Mouse (Mus musculus) liver, postnatal 0 days (tissue): ENCODE data around the gene Gabpb2.

ENCODE experiments used
- CTCF ChIP-seq: sonication (generic); IDR thresholded peaks from 2 replicates; pipeline ENCODE4 v1.5.1; 2016; ENCODE audit warnings: antibody characterized with exemption, low read depth
- EP300 ChIP-seq: IDR thresholded peaks from 2 replicates; pipeline ENCODE4 v1.6.1; 2016; ENCODE audit warnings: antibody characterized with exemption, low read depth, mild to moderate bottlenecking

GRCm38 (mm10) chr3:95229781-95230494, 12.2 kb upstream of the Gabpb2 start:
- TF ChIP-seq CTCF (no peak), EP300 (no peak)
